Mouse (Mus musculus) kidney, embryonic 14.5 days (tissue): ENCODE measurements around the gene Prdm16. TPM values are rescaled to one million over a fixed set of nuclear protein-coding genes. Genes with fewer than 3 reads are reported as not detected.

ENCODE experiments used
- ATAC-seq: fragments of 200-750 bp; cut with Nextera tagmentation; 2 replicates; pipeline ENCODE4 v1.8.0; 2017; ENCODE audit warnings: moderate number of reproducible peaks, mild to moderate bottlenecking, moderate TSS enrichment, moderate library complexity; ENCODE audit not compliant: low FRiP score, low TSS enrichment
- H3K27ac ChIP-seq: fragments of 300-500 bp; sonication (generic); 2 replicates; pipeline ENCODE4 v1.5.1; 2014; ENCODE audit warnings: low read depth, mild to moderate bottlenecking, low read length, moderate library complexity, mixed read lengths
- H3K27me3 ChIP-seq: fragments of 300-500 bp; sonication (generic); 2 replicates; pipeline ENCODE4 v1.6.1; 2014; ENCODE audit warnings: mild to moderate bottlenecking, low read length; ENCODE audit not compliant: control insufficient read depth, insufficient read depth
- H3K36me3 ChIP-seq: fragments of 300-500 bp; sonication (generic); 2 replicates; pipeline ENCODE4 v1.6.1; 2014; ENCODE audit warnings: low read length, mixed read lengths; ENCODE audit not compliant: control insufficient read depth, insufficient read depth
- H3K4me1 ChIP-seq: fragments of 300-500 bp; sonication (generic); 2 replicates; pipeline ENCODE4 v1.6.1; 2014; ENCODE audit warnings: low read length, mixed read lengths; ENCODE audit not compliant: control insufficient read depth, insufficient read depth
- H3K4me2 ChIP-seq: fragments of 300-500 bp; sonication (generic); replicated peaks from 2 replicates; pipeline ENCODE4 v1.6.1; 2014; ENCODE audit warnings: low read depth, mild to moderate bottlenecking, low read length
- H3K4me3 ChIP-seq: fragments of 300-500 bp; sonication (generic); 2 replicates; pipeline ENCODE4 v1.5.1; 2014; ENCODE audit warnings: mild to moderate bottlenecking, low read length
- H3K9ac ChIP-seq: fragments of 300-500 bp; sonication (generic); 2 replicates; pipeline ENCODE4 v1.6.1; 2014; ENCODE audit warnings: low read depth, mild to moderate bottlenecking, low read length, moderate library complexity
- H3K9me3 ChIP-seq: fragments of 300-500 bp; sonication (generic); 2 replicates; pipeline ENCODE4 v1.6.1; 2016; ENCODE audit warnings: low read length; ENCODE audit not compliant: control insufficient read depth
- WGBS: fragments of 180-500 bp; shearing (Covaris S2); extraction: QIAGEN DNeasy Blood & Tissue Kit; methylation state at CpG from one replicate; pipeline ENCODE4 v1.1.7; 2014; 5-methylcytosine and 5-hydroxymethylcytosine counted together
- polyA plus RNA-seq: library from polyadenylated mRNA; unstranded; fragments of >200 nt; fragmentation: Nextera tagmentation; extraction: Ambion mirVana; gene quantifications from 2 replicates; pipeline ENCODE4 v1.2.1, GENCODE M21; 2014

Prdm16 gene
- polyA plus RNA-seq, 1 experiment from 2014 or later = 25.4 TPM

DNA sequence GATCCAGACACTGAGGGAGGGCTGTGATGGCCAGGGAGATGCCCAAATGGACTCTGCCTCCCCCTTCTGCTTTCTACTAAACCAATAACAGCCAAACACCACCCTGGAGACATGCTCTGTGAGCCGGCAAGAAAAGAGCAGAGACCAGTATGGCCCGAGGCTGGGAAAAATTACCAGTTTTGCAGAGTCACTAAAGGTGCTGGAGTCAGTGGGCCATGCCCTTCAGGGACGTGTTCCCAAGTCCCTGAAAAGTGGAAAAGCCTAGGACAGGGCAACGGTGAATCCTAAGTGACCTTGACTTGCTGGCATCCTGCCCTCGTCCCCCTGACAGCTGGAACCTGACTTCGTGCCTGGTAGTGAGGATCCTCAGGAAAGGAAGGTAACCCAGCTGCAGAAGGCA, 5.8 kb upstream of the Prdm16 start:
- H3K4me3 ChIP-seq = no peak overlapping the region
- H3K9me3 ChIP-seq = peaks cover 5% of the 10 kb centered on the region
- H3K27ac ChIP-seq = no peak overlapping the region
- WGBS = under 1% methylated on average over 6 of the region's 6 CpGs
- H3K36me3 ChIP-seq = no peaks in the 10 kb centered on the region
- no peaks in the 10 kb centered on the region for H3K4me1 ChIP-seq
- ATAC-seq = no peak
- H3K27me3 ChIP-seq = peaks cover 80% of the 10 kb centered on the region
- no peak overlapping the region for H3K4me2 ChIP-seq
- no peak overlapping the region for H3K9ac ChIP-seq

DNA sequence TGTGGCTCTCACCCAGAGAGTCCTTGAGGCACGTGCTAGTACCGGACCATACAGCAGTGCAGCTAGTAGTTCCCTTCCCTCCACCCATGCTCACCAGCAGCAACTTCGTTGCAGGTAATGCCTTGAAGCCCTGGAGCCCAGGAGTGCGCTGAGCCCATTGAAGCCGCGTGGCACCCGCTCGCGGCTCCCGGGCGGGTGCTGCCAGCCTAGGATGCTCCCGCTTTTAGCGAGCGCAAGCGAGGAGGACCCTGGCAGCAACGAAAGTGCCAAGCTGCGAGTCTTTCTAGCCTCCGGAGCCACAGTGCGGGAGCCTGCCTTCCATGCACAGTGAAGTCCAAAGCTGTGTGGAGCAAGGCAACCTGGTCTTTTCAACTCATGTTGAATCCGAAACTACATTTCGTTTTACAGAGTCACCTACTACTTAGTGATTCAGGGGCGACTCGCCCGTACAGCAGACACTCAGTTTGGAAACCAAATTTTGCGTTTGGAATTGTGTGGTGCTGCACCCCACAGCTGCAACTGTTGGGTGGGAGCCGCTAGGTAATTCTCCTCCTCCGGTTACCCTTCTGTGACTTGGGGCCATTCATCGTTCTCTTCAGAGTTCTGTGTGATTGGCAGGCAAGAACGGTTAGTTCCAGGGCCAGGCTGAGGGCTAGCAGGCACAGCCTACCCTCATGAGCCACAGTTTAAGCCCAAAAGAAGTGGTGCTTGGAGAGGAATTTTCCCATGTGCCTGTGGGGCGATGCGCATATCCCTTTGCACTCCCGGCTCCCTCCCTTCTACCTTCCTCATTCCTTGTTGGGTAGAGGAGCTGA, 4.8 kb upstream of the Prdm16 start:
- 0 out of 2 replicates have a peak overlapping the region, but pooled peaks have one; percentile 17 for H3K27ac ChIP-seq
- H3K27me3 ChIP-seq = peaks cover 88% of the 10 kb centered on the region
- peak overlapping the region; percentile 15; the same call in 1 of the 2 replicates for H3K4me2 ChIP-seq
- 0 out of 2 replicates have a peak, but pooled peaks cover 7% of the 10 kb centered on the region for H3K4me1 ChIP-seq
- H3K4me3 ChIP-seq = no peak overlapping the region
- 0 out of 2 replicates have a peak overlapping the region, but pooled peaks have one; percentile 42 for H3K9ac ChIP-seq
- no peaks in the 10 kb centered on the region for H3K9me3 ChIP-seq
- ATAC-seq = no peak
- no peaks in the 10 kb centered on the region for H3K36me3 ChIP-seq
- WGBS = 2% methylated on average over 32 of the region's 32 CpGs

DNA sequence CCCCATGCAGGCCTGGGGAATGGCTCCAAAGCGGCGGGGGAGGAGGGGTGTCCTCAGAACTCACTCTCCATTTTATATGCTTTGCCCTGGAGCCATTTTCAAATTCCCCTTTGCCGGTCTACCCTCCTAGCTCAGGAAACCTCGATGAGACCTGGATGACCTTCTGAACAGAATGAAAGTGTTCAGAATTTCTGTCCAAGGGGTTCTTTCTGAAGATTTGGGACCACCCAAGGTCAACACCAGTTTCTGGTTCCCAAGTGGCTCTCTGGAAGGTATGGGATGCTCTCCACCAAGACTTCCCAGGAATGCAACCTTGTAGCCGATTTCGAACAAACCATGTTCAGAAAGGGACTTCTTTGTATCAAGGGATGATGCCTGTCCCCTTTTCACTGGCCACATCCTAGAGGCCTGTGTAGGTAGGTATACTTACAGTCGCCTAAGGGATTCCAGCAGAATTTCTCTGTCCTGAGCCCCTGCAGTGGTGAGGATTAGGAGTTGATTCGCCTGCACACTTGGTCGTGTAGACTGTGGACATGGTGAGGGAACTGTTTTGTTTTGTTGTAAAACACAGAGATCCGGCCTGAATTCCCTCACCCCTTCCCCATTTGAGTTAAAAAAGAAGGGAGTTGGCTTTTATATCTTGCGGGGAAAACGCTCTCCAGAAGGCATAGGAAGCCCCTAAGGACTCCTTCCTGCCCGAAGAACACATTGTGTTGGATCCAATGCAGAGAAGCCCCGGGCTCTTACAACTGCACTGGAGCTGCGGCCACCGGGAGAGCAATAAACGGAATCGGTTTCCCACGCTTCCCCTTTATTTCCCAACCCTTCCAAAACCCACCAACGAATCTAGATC, 4.0 kb upstream of the Prdm16 start:
- H3K9ac ChIP-seq = 0 out of 2 replicates have a peak overlapping the region, but pooled peaks have one; percentile 42
- H3K27ac ChIP-seq = no peak overlapping the region
- ATAC-seq = no peak
- no peaks in the 10 kb centered on the region for H3K9me3 ChIP-seq
- H3K36me3 ChIP-seq = no peaks in the 10 kb centered on the region
- 0 out of 2 replicates have a peak, but pooled peaks cover 7% of the 10 kb centered on the region for H3K4me1 ChIP-seq
- WGBS = 5% methylated on average over 20 of the region's 20 CpGs
- H3K4me2 ChIP-seq = peak overlapping the region; percentile 90; the same call in 1 of the 2 replicates
- H3K4me3 ChIP-seq = no peak overlapping the region
- peaks cover 91% of the 10 kb centered on the region for H3K27me3 ChIP-seq

DNA sequence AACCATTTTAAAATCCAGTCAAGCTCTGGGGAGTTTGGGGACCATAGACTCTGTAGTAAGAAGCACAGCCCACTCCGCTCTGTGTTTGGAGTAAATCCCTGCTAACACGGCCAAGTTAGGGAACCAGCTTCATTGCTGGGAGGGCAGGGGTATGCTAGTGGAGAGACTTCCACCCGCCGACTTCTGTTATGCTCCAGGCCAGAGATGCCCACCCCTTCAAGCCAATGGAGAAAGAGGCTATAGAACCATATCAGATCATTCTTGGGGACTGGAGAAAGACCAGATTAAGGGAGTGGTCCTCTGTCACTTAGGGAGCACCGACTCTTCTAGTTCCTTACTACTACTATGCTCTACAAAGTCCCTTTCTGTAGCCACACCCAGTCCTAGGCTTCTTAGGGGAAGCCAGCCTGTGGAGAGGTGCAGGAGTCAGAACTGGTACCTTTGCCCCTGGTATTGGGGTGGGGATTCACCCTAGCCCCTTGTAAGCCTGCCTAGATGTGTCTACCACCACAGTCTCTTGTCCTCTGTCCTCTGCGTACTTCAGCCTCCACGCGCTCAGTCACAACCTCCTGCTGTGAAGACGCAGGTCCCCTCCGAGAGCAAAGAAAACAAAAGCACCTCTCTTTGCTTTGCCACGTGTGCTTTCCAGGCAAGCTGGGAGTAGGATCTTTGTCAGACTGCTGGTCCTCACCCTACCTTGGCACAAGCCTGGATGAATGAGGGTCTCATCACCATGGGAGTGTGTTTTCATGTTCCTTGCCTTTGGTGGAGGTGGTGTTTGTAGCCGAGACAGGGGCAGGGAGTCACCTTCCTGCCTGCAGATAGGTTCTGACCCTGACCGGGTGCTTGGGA, 3.1 kb upstream of the Prdm16 start:
- ATAC-seq = no peak
- WGBS = 5% methylated on average over 13 of the region's 13 CpGs
- Histone ChIP-seq H3K27me3 (peaks cover 95% of the 10 kb centered on the region), H3K4me1 (peaks cover 12% of the 10 kb centered on the region; the same call in 1 of the 2 replicates), H3K4me2 (peak overlapping the region; percentile 90), H3K27ac (no peak overlapping the region), H3K9ac (peak overlapping the region; percentile 82; the same call in 1 of the 2 replicates), H3K9me3 (no peaks in the 10 kb centered on the region), H3K4me3 (peak overlapping the region; percentile 65; the same call in 1 of the 2 replicates), H3K36me3 (no peaks in the 10 kb centered on the region)

DNA sequence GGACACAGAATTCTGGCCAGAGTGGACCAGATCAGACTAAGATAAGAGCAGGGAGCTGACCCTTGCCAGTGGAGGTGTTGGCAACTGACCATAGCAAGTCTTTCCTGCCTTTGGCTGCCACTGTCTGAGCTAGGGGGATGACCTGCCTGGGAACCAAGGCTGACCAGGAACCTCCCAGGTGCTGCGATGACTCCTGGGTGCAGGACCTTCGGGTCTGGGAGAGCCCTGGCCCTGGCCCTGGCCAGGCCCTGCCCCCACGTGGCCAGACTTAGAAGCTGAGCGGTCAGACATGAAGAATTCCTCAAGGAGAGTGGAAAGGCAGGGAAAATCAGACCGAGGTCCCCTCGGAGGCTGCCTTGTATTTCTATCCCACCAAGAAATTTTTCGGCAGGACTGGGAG, 2.5 kb upstream of the Prdm16 start:
- H3K4me1 ChIP-seq = peaks cover 13% of the 10 kb centered on the region; the same call in 1 of the 2 replicates
- H3K27me3 ChIP-seq = peaks cover 98% of the 10 kb centered on the region
- peak overlapping the region; percentile 82; the same call in 1 of the 2 replicates for H3K9ac ChIP-seq
- no peak overlapping the region for H3K27ac ChIP-seq
- H3K4me3 ChIP-seq = peak overlapping the region; percentile 65; the same call in 1 of the 2 replicates
- 1% methylated on average over 7 of the region's 7 CpGs for WGBS
- H3K9me3 ChIP-seq = no peaks in the 10 kb centered on the region
- ATAC-seq = no peak
- no peaks in the 10 kb centered on the region for H3K36me3 ChIP-seq
- peak overlapping the region; percentile 90 for H3K4me2 ChIP-seq

DNA sequence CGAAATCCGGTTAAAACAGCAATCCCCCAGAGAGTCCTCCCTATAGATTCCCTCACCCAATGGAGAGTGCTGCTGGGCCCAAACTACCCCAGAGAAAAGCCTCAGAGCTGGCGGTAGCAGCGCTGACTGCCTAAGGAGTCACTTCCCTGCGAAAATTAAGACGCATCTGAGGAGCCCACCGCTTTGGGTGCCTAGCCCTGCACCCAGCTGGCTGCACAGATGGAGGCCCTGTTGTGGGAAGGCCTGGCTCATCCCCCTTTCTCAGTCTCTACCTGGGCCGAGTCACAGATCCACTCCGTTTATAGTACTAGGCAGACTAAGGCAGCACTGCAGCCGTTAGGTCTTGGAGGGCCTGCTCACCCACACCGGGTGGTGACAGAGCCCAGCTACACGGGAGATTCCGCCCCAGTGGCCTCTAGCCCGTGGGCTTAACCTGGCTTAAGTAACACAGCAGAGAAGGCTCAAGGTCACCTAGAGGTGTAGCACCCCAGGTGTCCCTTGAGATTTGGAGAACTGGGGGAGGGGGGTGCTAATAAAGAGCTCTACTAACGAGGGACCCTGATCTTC, 1.7 kb upstream of the Prdm16 start:
- Histone ChIP-seq H3K4me3 (peak overlapping the region; percentile 65), H3K27me3 (peaks cover 98% of the 10 kb centered on the region), H3K9ac (peak overlapping the region; percentile 82), H3K36me3 (no peaks in the 10 kb centered on the region), H3K4me2 (peak overlapping the region; percentile 90), H3K9me3 (no peaks in the 10 kb centered on the region), H3K4me1 (peaks cover 13% of the 10 kb centered on the region; the same call in 1 of the 2 replicates), H3K27ac (peak overlapping the region; percentile 86; the same call in 1 of the 2 replicates)
- no peak for ATAC-seq
- WGBS = 5% methylated on average over 15 of the region's 15 CpGs

DNA sequence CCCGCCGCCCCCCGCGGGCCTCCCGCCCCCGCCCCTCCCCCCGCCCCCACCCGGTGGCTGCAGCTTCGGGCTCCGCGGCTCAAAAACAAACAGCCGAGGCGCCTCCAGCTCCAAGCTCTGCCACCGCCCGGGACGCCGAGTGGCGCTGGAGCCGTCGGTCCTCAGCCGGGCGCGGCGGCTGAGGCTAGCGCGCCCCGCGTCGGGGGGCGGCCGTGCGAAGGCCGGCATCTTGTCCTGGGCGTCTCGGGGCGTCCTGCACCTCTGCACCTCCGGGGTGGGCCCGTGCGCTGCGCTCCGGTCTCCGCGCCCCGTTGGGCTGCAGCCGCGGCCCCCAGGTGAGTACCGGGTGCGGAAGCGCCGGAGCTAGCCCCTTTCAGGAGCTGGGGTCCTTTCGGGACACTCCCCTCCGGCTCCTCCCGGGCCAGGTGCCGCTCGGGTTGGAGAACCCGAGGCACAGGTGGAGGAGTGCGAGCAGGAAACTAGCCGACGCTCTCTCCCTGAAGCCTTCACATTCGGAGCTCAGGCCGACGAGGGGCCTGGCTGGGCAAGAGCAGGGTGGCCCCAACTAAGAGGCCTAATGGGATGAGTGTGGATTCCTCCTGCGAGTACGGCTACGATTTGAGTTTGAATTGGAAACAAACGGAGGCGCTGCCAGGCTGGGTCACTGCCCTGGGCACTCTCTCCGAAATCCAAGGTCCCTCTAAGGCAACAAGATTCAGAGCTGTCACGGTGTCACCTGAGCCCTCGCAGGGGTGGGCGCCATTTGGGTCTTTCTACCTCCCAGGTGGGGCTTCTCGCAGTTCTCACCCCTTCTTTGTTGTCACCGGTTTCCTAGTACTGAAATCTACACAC, 1.0 kb upstream of the Prdm16 start:
- WGBS = under 1% methylated on average over 62 of the region's 73 CpGs
- H3K27ac ChIP-seq = peak overlapping the region; percentile 86
- peak overlapping the region; percentile 90 for H3K4me2 ChIP-seq
- no peaks in the 10 kb centered on the region for H3K9me3 ChIP-seq
- H3K4me1 ChIP-seq = peaks cover 13% of the 10 kb centered on the region; the same call in 1 of the 2 replicates
- H3K4me3 ChIP-seq = peak overlapping the region; percentile 65
- H3K9ac ChIP-seq = peak overlapping the region; percentile 82
- peaks cover 98% of the 10 kb centered on the region for H3K27me3 ChIP-seq
- no peaks in the 10 kb centered on the region for H3K36me3 ChIP-seq
- ATAC-seq = no peak
